In genomic region chr4:74847332-74848053, GRCm38 (mm10) we compare ENCODE assay signal across 20 mouse cellular contexts.
DNase-seq lines count a peak whose midpoint lies in the region; ATAC-seq and TF ChIP-seq lines count a peak whose summit lies in the region.
"Had no signal": no experiment of that assay in that cellular context is flagged by ENCODE, and none has a peak within 500 bp of the region (broad histone marks: within the 10 kb centered on the region; RNA-seq: fewer than 3 reads in every experiment).

No protein-coding gene starts in this region.

- H3K27ac ChIP-seq in forebrain, embryonic 14.5 days (ENCODE audit: low read depth, low read length), result no peak overlapping the region
- no peak overlapping the region for H3K27ac ChIP-seq in forebrain, embryonic 15.5 days (replicated peaks)
- no peak overlapping the region for H3K27ac ChIP-seq in lung, embryonic 14.5 days (ENCODE audit: low read depth)
- no peak overlapping the region for H3K27ac ChIP-seq in stomach, embryonic 14.5 days (ENCODE audit: low read length)
- H3K27ac ChIP-seq in stomach, postnatal 0 days (replicated peaks), result no peak overlapping the region
- H3K27ac ChIP-seq: hindbrain, embryonic 13.5 days; liver, embryonic 13.5 days; macrophage; midbrain, embryonic 13.5 days had no signal

- no peak for TF ChIP-seq EP300 in stomach, postnatal 0 days (optimal IDR thresholded peaks at IDR 0.05)

- no peak for TF ChIP-seq CTCF in lung, embryonic 14.5 days (IDR thresholded peaks at IDR 0.05; ENCODE audit: low read depth)
- TF ChIP-seq CTCF in lung, adult 2 months (IDR thresholded peaks at IDR 0.05; ENCODE audit: insufficient read depth, low read length), result no peak
- no peak for TF ChIP-seq CTCF in stomach, postnatal 0 days (IDR thresholded peaks at IDR 0.05; ENCODE audit: low read depth)

- no peaks in the 10 kb centered on the region for H3K9me3 ChIP-seq in forebrain, embryonic 14.5 days (replicated peaks; ENCODE audit: control insufficient read depth, low read length)
- H3K9me3 ChIP-seq in forebrain, embryonic 15.5 days, result no peaks in the 10 kb centered on the region
- H3K9me3 ChIP-seq in lung, embryonic 14.5 days (ENCODE audit: low read depth, low read length), result no peaks in the 10 kb centered on the region
- no peaks in the 10 kb centered on the region for H3K9me3 ChIP-seq in stomach, embryonic 14.5 days (ENCODE audit: control insufficient read depth, low read depth, low read length)
- H3K9me3 ChIP-seq in stomach, postnatal 0 days (ENCODE audit: control insufficient read depth, low read length), result no peaks in the 10 kb centered on the region
- H3K9me3 ChIP-seq: hindbrain, embryonic 13.5 days; liver, embryonic 13.5 days; midbrain, embryonic 13.5 days had no signal

- H3K27me3 ChIP-seq in forebrain, embryonic 14.5 days (replicated peaks; ENCODE audit: control insufficient read depth, insufficient read depth, low read length), result no peaks in the 10 kb centered on the region
- no peaks in the 10 kb centered on the region for H3K27me3 ChIP-seq in forebrain, embryonic 15.5 days
- H3K27me3 ChIP-seq in lung, embryonic 14.5 days (ENCODE audit: insufficient read depth, low read length), result no peaks in the 10 kb centered on the region
- no peaks in the 10 kb centered on the region for H3K27me3 ChIP-seq in stomach, embryonic 14.5 days (ENCODE audit: control insufficient read depth, insufficient read depth, low read length)
- no peaks in the 10 kb centered on the region for H3K27me3 ChIP-seq in stomach, postnatal 0 days (ENCODE audit: control insufficient read depth, insufficient read depth, low read length)
- H3K27me3 ChIP-seq: hindbrain, embryonic 13.5 days; liver, embryonic 13.5 days; midbrain, embryonic 13.5 days had no signal

- 67% methylated on average over 4 of the region's 4 CpGs for WGBS in forebrain, embryonic 14.5 days
- WGBS in forebrain, embryonic 15.5 days, result 71% methylated on average over 4 of the region's 4 CpGs
- 37% methylated on average over 4 of the region's 4 CpGs for WGBS in lung, embryonic 14.5 days
- 55% methylated on average over 4 of the region's 4 CpGs for WGBS in lung, adult 2 months
- 60% methylated on average over 4 of the region's 4 CpGs for WGBS in stomach, embryonic 14.5 days
- WGBS in stomach, postnatal 0 days, result 42% methylated on average over 4 of the region's 4 CpGs

- ATAC-seq in forebrain, embryonic 14.5 days, result no peak
- no peak for ATAC-seq in forebrain, embryonic 15.5 days (replicated peaks)
- ATAC-seq in lung, embryonic 14.5 days (ENCODE audit: insufficient read depth), result peak; percentile 91
- ATAC-seq in stomach, embryonic 14.5 days (ENCODE audit: insufficient number of reproducible peaks, insufficient read depth, low FRiP score, low read depth), result peak; percentile 78; the same call in 1 of the 2 replicates
- no peak for ATAC-seq in stomach, postnatal 0 days (ENCODE audit: low FRiP score, low TSS enrichment)
- ATAC-seq: midbrain, embryonic 13.5 days had no signal

- H3K9ac ChIP-seq in forebrain, embryonic 14.5 days (ENCODE audit: low read length), result no peak overlapping the region
- no peak overlapping the region for H3K9ac ChIP-seq in forebrain, embryonic 15.5 days (replicated peaks)
- H3K9ac ChIP-seq in lung, embryonic 14.5 days, result no peak overlapping the region
- no peak overlapping the region for H3K9ac ChIP-seq in stomach, embryonic 14.5 days (replicated peaks; ENCODE audit: low read depth, low read length)
- H3K9ac ChIP-seq in stomach, postnatal 0 days (ENCODE audit: low read length), result no peak overlapping the region
- H3K9ac ChIP-seq: hindbrain, embryonic 13.5 days; liver, embryonic 13.5 days; midbrain, embryonic 13.5 days had no signal

- no peak overlapping the region for H3K4me3 ChIP-seq in forebrain, embryonic 14.5 days (ENCODE audit: low read depth, low read length)
- no peak overlapping the region for H3K4me3 ChIP-seq in forebrain, embryonic 15.5 days
- no peak overlapping the region for H3K4me3 ChIP-seq in lung, embryonic 14.5 days (ENCODE audit: low read depth, low read length)
- H3K4me3 ChIP-seq in lung, adult 2 months (replicated peaks; ENCODE audit: extremely low read depth, low read depth, low read length), result no peak overlapping the region
- H3K4me3 ChIP-seq in stomach, embryonic 14.5 days (ENCODE audit: low read depth, low read length), result no peak overlapping the region
- no peak overlapping the region for H3K4me3 ChIP-seq in stomach, postnatal 0 days (ENCODE audit: low read depth, low read length)
- H3K4me3 ChIP-seq: hindbrain, embryonic 13.5 days; liver, embryonic 13.5 days; midbrain, embryonic 13.5 days had no signal

- no peaks in the 10 kb centered on the region for H3K4me1 ChIP-seq in forebrain, embryonic 14.5 days (ENCODE audit: control insufficient read depth, insufficient read depth, low read length)
- H3K4me1 ChIP-seq in forebrain, embryonic 15.5 days, result no peaks in the 10 kb centered on the region
- H3K4me1 ChIP-seq in lung, embryonic 14.5 days (ENCODE audit: insufficient read depth), result no peaks in the 10 kb centered on the region
- H3K4me1 ChIP-seq in lung, adult 2 months (ENCODE audit: control insufficient read depth, insufficient read depth, low read length), result no peaks in the 10 kb centered on the region
- H3K4me1 ChIP-seq in stomach, embryonic 14.5 days (ENCODE audit: control insufficient read depth, insufficient read depth, low read length), result no peaks in the 10 kb centered on the region
- no peaks in the 10 kb centered on the region for H3K4me1 ChIP-seq in stomach, postnatal 0 days (replicated peaks; ENCODE audit: control insufficient read depth, insufficient read depth)
- H3K4me1 ChIP-seq: hindbrain, embryonic 13.5 days; liver, embryonic 13.5 days; midbrain, embryonic 13.5 days had no signal

- H3K4me2 ChIP-seq in forebrain, embryonic 14.5 days (ENCODE audit: low read length), result no peak overlapping the region
- H3K4me2 ChIP-seq in forebrain, embryonic 15.5 days (replicated peaks), result no peak overlapping the region
- no peak overlapping the region for H3K4me2 ChIP-seq in lung, embryonic 14.5 days
- H3K4me2 ChIP-seq in stomach, embryonic 14.5 days (replicated peaks; ENCODE audit: low read depth, low read length), result no peak overlapping the region
- no peak overlapping the region for H3K4me2 ChIP-seq in stomach, postnatal 0 days (replicated peaks; ENCODE audit: low read depth)
- H3K4me2 ChIP-seq: hindbrain, embryonic 13.5 days; liver, embryonic 13.5 days; midbrain, embryonic 13.5 days had no signal

- DNase-seq in forebrain, embryonic 14.5 days (ENCODE audit: low spot score), result peak; percentile 61
- peak; percentile 93 for DNase-seq in lung, embryonic 14.5 days
- no peak for DNase-seq in lung, adult 2 months
- no peak for DNase-seq in stomach, postnatal 0 days (ENCODE audit: low spot score)
- DNase-seq in left cerebral cortex, adult 18-20 months (ENCODE audit: low spot score in 2 of 2), result no peak
- no peak for DNase-seq in left cerebral cortex, adult 8-10 months (ENCODE audit: low spot score in 2 of 2)
- DNase-seq: adrenal gland, postnatal 10 days; cerebellum, adult 11-12 months; cerebellum, postnatal 25 days; heart, adult 18-20 months; kidney, adult 8-10 months; kidney, postnatal 4 days; liver, embryonic 13.5 days; spleen, adult 18-20 months; thymus, postnatal 25 days had no signal

- TF ChIP-seq POLR2A in lung, adult 2 months (IDR thresholded peaks at IDR 0.05; ENCODE audit: borderline replicate concordance, extremely low read depth, low read depth, low read length), result no peak

- H3K36me3 ChIP-seq in forebrain, embryonic 14.5 days (ENCODE audit: control insufficient read depth, insufficient read depth, low read length), result no peaks in the 10 kb centered on the region
- no peaks in the 10 kb centered on the region for H3K36me3 ChIP-seq in forebrain, embryonic 15.5 days
- no peaks in the 10 kb centered on the region for H3K36me3 ChIP-seq in lung, embryonic 14.5 days (ENCODE audit: insufficient read depth)
- no peaks in the 10 kb centered on the region for H3K36me3 ChIP-seq in stomach, embryonic 14.5 days (ENCODE audit: control insufficient read depth, insufficient read depth, low read length)
- H3K36me3 ChIP-seq in stomach, postnatal 0 days (ENCODE audit: control insufficient read depth, insufficient read depth, low read length), result no peaks in the 10 kb centered on the region
- H3K36me3 ChIP-seq: hindbrain, embryonic 13.5 days; liver, embryonic 13.5 days; midbrain, embryonic 13.5 days had no signal

Comparison
In these comparisons a context has a peak if more than half of its experiments do, and no peak if none do; other contexts are left out.
1. ATAC-seq: peak in lung, embryonic 14.5 days (single experiment) and stomach, embryonic 14.5 days (single experiment); none in forebrain, embryonic 14.5 days (single experiment), forebrain, embryonic 15.5 days (single experiment) and stomach, postnatal 0 days (single experiment).
2. DNase-seq: peak in forebrain, embryonic 14.5 days (single experiment) and lung, embryonic 14.5 days (single experiment); none in lung, adult 2 months (single experiment), stomach, postnatal 0 days (single experiment), left cerebral cortex, adult 18-20 months (0 of 2) and left cerebral cortex, adult 8-10 months (0 of 2).